Mouse (Mus musculus) C2C12 (cell line): ENCODE measurements around the gene Mcu.

ENCODE experiments used
- FOSL1 ChIP-seq: IDR thresholded peaks from one replicate; pipeline ENCODE4 v1.8.0; 2011; ENCODE audit warnings: mild to moderate bottlenecking, low read length; ENCODE audit not compliant: poor library complexity, insufficient read depth, severe bottlenecking
- USF1 ChIP-seq: IDR thresholded peaks from one replicate; pipeline ENCODE4 v1.6.1; 2011; ENCODE audit warnings: low read depth, mild to moderate bottlenecking, control low read depth, moderate library complexity

GRCm38 (mm10) chr10:59602043-59602442 lies 14.4 kb downstream of the Mcu start:
- no peak for TF ChIP-seq USF1
- TF ChIP-seq FOSL1: no peak
